Comparison of ENCODE assay signal across 8 mouse cellular contexts in genomic region chr4:152088556-152089120, GRCm38 (mm10). TPM values are rescaled to one million over a fixed set of nuclear protein-coding genes. Genes with fewer than 3 reads are reported as not detected.
DNase-seq lines count a peak whose midpoint lies in the region; ATAC-seq and TF ChIP-seq lines count a peak whose summit lies in the region.

No protein-coding gene starts in this region.

- H3K36me3 ChIP-seq in liver, embryonic 12.5 days = peaks cover 8% of the 10 kb centered on the region
- H3K36me3 ChIP-seq in liver, postnatal 0 days (replicated peaks; ENCODE audit: insufficient read depth, low read length) = no peaks in the 10 kb centered on the region

- no peak for ATAC-seq in liver, embryonic 12.5 days
- no peak for ATAC-seq in liver, postnatal 0 days

- H3K4me1 ChIP-seq in liver, embryonic 12.5 days = peaks cover 72% of the 10 kb centered on the region
- peaks cover 31% of the 10 kb centered on the region for H3K4me1 ChIP-seq in liver, postnatal 0 days (ENCODE audit: insufficient read depth)

- H3K9me3 ChIP-seq in liver, embryonic 12.5 days (replicated peaks) = no peaks in the 10 kb centered on the region
- no peaks in the 10 kb centered on the region for H3K9me3 ChIP-seq in liver, postnatal 0 days (ENCODE audit: low read length)

- no peak for TF ChIP-seq EP300 in liver, postnatal 0 days (IDR thresholded peaks at IDR 0.05; ENCODE audit: low read depth)

- peak overlapping the region; percentile 87; the same call in 1 of the 2 replicates for H3K9ac ChIP-seq in liver, embryonic 12.5 days
- H3K9ac ChIP-seq in liver, postnatal 0 days (replicated peaks) = no peak overlapping the region

- H3K27ac ChIP-seq in liver, embryonic 12.5 days = no peak overlapping the region
- no peak overlapping the region for H3K27ac ChIP-seq in liver, postnatal 0 days (ENCODE audit: low read depth)

- WGBS in liver, embryonic 12.5 days (ENCODE audit: insufficient replicate concordance) = 56% methylated on average over 8 of the region's 8 CpGs
- 63% methylated on average over 8 of the region's 8 CpGs for WGBS in liver, postnatal 0 days (ENCODE audit: insufficient replicate concordance)

- DNase-seq in liver, postnatal 0 days = no peak
- peak; percentile 69 to 84 for DNase-seq in frontal cortex, postnatal 10 days (ENCODE audit: low spot score in 2 of 2)
- DNase-seq in left cerebral cortex, adult 8-10 months (ENCODE audit: low spot score in 2 of 2) = peak; percentile 47 to 94
- DNase-seq in right cerebral cortex, postnatal 14 days = peak; percentile 86
- no peak for DNase-seq in urinary bladder, postnatal 10 days (ENCODE audit: low spot score)
- DNase-seq in spleen, postnatal 4 days (ENCODE audit: low spot score in 2 of 2) = no peak
- no peak for DNase-seq in adrenal gland, adult 8-10 months

- H3K4me3 ChIP-seq in liver, embryonic 12.5 days = peak overlapping the region; percentile 78; the same call in 1 of the 2 replicates
- no peak overlapping the region for H3K4me3 ChIP-seq in liver, postnatal 0 days (ENCODE audit: low read depth, low read length)

- H3K4me2 ChIP-seq in liver, embryonic 12.5 days = peak overlapping the region; percentile 96
- no peak overlapping the region for H3K4me2 ChIP-seq in liver, postnatal 0 days (ENCODE audit: low read depth, low read length)

- no peak for TF ChIP-seq CTCF in liver, postnatal 0 days (IDR thresholded peaks at IDR 0.05; ENCODE audit: low read depth)

- peaks cover 24% of the 10 kb centered on the region for H3K27me3 ChIP-seq in liver, embryonic 12.5 days (replicated peaks)
- 0 out of 2 replicates have a peak, but pooled peaks cover 4% of the 10 kb centered on the region for H3K27me3 ChIP-seq in liver, postnatal 0 days (ENCODE audit: insufficient read depth, low read length)

RNA-seq across cellular contexts. Expression of gene Plekhg5, which starts 16.3 kb away (rescaled TPM):
- 7.7 and 8.4 TPM in 2 replicates for polyA plus RNA-seq in liver, embryonic 12.5 days (2016; fragmentation: Nextera tagmentation; extraction: Ambion mirVana)
- 1.8 and 2.1 TPM in 2 replicates for polyA plus RNA-seq in liver, postnatal 0 days (2015; fragmentation: Nextera tagmentation; extraction: Ambion mirVana)
- total RNA-seq in left cerebral cortex, adult 8-10 months (2022) = 10 to 100 TPM; 72.6 to 90.6 (median 82.4) TPM
- total RNA-seq in adrenal gland, adult 8-10 months (2022) = 10 to 100 TPM in 3 of 4 experiments, 1 to 10 TPM in 1; 8.7 to 19.5 (median 15.4) TPM

RNA-seq across cellular contexts. Expression of gene Tnfrsf25, which starts 27.1 kb away (rescaled TPM):
- polyA plus RNA-seq in liver, embryonic 12.5 days (2016; fragmentation: Nextera tagmentation; extraction: Ambion mirVana) = 0.74 and 0.87 TPM in 2 replicates
- polyA plus RNA-seq in liver, postnatal 0 days (2015; fragmentation: Nextera tagmentation; extraction: Ambion mirVana) = 0.15 TPM in 1 of 2 replicates, not detected in the other
- 1 to 10 TPM; 4.3 to 9.8 (median 6.3) TPM for total RNA-seq in left cerebral cortex, adult 8-10 months (2022)
- total RNA-seq in adrenal gland, adult 8-10 months (2022) = 1 to 10 TPM in 3 of 4 experiments, under 1 TPM in 1; 0.73 to 2.0 (median 1.3) TPM

RNA-seq across cellular contexts. Expression of gene Nol9, which starts 49.5 kb away (rescaled TPM):
- polyA plus RNA-seq in liver, embryonic 12.5 days (2016; fragmentation: Nextera tagmentation; extraction: Ambion mirVana) = 42.3 and 44.0 TPM in 2 replicates
- 8.0 and 8.5 TPM in 2 replicates for polyA plus RNA-seq in liver, postnatal 0 days (2015; fragmentation: Nextera tagmentation; extraction: Ambion mirVana)
- 10 to 100 TPM; 15.7 to 18.2 (median 17.2) TPM for total RNA-seq in left cerebral cortex, adult 8-10 months (2022)
- 10 to 100 TPM; 21.3 to 29.6 (median 25.8) TPM for total RNA-seq in adrenal gland, adult 8-10 months (2022)

RNA-seq across cellular contexts. Expression of gene Tas1r1, which starts 50.3 kb away (rescaled TPM):
- polyA plus RNA-seq in liver, embryonic 12.5 days (2016; fragmentation: Nextera tagmentation; extraction: Ambion mirVana) = 0.12 and 0.19 TPM in 2 replicates
- polyA plus RNA-seq in liver, postnatal 0 days (2015; fragmentation: Nextera tagmentation; extraction: Ambion mirVana) = 0.07 TPM in 2 replicates
- total RNA-seq in left cerebral cortex, adult 8-10 months (2022) = under 1 TPM; 0.61 to 0.94 (median 0.73) TPM
- under 1 TPM in 1 of 4 experiments, not detected in 3; 0.71 TPM for total RNA-seq in adrenal gland, adult 8-10 months (2022)

Comparison
In these comparisons a context has a peak if more than half of its experiments do, and no peak if none do; other contexts are left out.
1. DNase-seq: peak in frontal cortex, postnatal 10 days (2 of 2), left cerebral cortex, adult 8-10 months (2 of 2) and right cerebral cortex, postnatal 14 days (single experiment); none in liver, postnatal 0 days (single experiment), urinary bladder, postnatal 10 days (single experiment), spleen, postnatal 4 days (0 of 2) and adrenal gland, adult 8-10 months (single experiment).